Mouse (Mus musculus): ENCODE data around the gene Rhog.
"Not testable (repeated sequence)": the region's sequence is repeated elsewhere in the genome, so short reads cannot be mapped to it uniquely, and the experiment has no call there.

The Rhog gene

DNA sequence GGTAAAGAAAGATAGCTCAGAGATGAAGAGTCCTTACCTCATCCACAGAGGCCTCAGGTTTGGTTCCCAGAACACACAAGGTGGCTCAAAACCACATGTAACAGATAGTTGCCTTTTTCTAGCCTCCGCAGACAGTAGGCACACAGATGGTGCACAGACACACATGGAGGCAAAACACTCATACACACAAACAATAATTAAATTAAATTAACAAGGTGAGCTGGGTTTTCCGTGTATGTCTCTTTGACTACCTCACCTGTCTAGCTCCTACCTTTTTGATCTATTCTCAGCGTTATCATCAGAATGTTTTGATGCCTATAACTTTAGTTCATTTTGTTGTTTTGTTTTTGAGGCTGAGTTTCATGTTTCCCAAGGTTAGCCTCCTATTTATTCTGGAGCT is at the start of gene Rhog:
Gene Rhog, minus strand, starts transcription at position 101 of the 400 bp plus-strand sequence.
- DNase-seq (ENCODE audit: low spot score) = no peak

DNA sequence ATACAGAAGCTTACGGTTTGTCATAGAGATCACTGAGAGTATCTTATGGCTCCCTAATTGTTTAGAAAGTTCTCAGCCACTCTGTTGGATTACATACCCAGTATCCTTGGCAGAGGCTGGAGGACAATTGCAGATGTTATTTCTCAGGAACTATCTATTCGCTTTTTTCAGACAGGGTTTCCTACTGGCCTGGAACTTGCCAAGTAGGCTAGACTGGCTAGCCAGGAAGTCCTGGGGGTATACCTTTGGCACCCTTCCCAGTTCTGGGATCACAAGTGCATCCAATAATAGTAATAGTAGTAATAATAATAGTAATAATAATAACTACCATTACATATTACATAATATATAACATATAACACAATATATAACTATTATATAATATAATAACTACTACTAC is 49.7 kb upstream of the Rhog start:
- no peak for DNase-seq (ENCODE audit: low spot score)

DNA sequence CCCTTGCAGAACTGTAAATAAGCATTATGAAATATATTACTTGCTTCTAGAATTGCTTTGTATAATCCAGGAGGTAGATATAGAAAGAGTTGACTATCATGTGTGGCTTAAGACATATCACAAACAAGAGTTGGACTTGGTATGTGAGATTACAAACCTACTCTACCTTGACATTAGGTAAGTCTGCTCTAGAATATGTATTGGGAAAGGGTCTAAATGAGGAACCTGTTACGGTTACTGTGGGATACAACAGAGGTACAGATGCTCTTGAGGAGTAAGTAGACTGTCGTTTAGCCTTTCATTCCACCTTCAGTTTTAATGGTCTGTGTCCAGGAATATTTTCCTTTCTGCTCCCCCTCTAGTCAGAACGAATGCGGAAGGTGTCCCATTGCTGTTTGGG is 46.6 kb upstream of the Rhog start:
- no peak for DNase-seq (ENCODE audit: low spot score)

DNA sequence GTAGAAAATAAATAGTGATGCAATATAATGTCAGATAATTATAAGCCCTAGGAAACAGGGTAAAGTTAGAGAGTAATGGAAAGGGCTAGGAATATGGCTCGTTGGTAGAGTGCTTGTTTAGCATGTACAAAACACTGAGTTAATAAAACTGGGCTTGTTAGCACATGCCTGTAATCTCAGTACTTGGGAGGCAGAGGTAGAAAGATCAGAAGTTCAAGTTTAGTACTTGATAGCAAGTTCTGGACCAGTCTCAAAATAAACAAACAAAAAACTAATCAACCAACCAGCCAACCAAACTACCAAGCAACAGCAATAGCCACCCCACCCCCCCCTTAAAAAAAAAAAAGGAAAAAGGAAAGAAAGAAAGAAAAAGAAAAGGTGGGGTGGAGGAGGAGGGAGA is 44.9 kb upstream of the Rhog start:
- no peak for DNase-seq (ENCODE audit: low spot score)

DNA sequence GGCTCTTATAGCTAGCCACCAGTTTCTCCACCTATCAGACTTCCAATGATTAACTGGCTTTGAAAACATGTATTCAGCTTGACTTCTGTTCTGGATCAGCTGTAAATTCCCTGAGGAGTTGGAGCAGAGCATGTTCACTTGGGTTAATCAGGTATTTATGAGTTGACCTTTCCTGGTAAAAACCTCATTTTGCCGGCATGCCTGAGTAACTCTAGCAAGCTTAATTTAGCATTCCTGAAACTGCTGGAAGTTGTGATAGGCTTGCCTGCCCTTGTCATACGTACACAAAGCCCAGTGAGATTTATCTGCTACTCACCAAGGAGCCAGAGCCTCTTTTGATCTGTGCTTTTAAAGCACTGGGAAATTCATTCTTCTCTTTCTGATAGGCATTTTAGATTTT is 37.4 kb upstream of the Rhog start:
- no peak for DNase-seq (ENCODE audit: low spot score)

DNA sequence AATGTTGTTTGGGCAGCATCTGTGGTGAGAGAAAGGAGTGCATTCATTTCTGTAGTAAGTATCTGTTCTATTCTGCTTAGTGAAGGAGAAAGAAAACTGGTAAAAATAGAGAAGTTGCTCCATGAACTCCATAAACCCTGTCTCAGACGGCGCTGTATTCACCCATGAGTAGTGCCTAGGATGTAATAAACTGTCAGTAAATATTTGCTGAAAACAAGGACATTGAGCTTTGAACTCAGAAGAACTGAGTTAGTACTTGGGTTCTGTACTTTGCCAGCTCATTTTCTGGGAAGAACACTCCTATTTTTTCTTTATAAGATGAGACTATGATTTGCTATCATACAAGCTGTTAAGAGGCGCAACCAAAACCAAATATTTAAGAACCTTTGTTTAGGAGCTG is 36.4 kb upstream of the Rhog start:
- no peak for DNase-seq (ENCODE audit: low spot score)

DNA sequence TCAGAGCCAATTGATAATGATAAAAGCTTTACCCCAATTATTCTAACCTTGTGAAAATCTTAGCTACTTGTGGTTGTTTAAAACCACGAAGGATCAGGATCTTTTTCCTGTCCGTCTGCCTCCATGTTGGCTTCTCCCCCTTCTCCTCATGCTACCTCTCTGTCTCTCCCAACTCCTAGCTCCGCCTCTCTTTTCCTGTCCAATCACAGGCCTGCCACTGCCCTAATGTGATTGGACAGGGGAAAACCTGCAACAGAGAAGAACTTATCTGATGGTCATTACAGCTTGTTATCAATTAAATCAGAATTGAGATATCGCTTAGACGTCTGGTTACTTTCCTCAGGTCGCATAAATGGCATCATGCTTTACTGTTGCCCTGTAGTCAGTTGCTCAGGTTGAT is 33.6 kb upstream of the Rhog start:
- DNase-seq (ENCODE audit: low spot score) = no peak

DNA sequence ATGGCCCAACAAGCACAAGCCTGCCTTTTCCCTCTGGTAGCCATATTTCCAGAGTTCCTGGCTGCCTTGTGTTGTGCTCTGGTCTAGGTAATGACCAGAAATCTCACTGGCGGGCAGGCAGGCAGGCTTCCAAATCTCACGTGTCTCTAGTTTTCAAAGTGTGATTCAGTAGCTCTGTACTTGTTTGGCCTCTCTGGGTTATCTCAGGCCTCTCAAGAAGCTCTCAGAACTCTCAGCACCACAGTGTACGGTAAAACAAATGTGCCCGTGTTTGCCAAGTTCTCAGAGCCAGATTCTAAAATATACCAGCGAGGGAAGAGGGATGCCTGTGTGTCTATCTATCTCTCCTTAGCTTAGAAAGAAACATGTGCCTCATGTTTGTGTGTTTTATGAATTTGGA is 26.4 kb upstream of the Rhog start:
- no peak for DNase-seq (ENCODE audit: low spot score)

DNA sequence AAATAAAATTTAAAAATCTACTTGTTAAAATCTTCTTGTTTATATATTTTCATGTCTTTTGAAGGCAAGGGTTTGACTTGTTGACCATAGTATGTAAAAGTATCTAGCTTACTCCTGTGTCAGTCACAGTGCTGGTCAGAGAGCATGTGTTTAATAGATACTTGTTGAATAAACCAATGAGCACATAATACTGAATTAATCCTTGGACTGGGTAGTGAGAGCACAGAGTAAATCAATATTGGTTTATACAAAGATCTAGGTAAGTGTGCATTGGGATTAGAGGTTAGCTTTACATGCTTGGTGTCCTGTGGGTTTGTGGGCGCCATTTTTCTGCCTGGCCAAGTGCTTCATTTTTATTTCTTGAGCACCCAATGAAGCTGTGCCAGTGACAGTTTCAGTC is 25.5 kb upstream of the Rhog start:
- no peak for DNase-seq (ENCODE audit: low spot score)

DNA sequence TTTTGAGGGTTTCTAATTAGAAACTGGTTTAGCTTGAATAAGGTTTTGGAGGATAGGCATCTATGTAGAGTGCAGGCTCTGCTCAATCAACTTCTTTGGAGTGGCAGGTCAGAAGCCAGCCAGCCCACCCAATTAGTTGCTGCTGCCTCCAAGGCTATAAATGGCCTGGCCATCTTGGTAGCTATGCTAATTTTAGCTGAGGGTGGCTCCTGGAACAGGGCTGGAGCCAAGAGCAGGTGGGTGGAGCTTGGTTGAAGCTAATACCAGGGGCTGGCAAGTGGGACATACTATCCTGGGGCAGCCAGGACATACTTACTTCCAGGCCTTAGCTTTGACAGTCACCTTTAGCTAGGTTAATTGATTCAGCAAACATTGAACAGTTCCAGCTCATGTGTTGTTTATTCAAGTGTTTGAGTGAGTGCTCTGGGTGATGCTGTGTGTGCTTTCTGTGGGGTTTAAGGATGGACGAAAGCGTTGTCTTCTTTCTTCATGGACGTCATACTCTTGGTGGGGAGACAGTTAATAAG is 16.6 kb upstream of the Rhog start:
- no peak for DNase-seq (ENCODE audit: low spot score)

DNA sequence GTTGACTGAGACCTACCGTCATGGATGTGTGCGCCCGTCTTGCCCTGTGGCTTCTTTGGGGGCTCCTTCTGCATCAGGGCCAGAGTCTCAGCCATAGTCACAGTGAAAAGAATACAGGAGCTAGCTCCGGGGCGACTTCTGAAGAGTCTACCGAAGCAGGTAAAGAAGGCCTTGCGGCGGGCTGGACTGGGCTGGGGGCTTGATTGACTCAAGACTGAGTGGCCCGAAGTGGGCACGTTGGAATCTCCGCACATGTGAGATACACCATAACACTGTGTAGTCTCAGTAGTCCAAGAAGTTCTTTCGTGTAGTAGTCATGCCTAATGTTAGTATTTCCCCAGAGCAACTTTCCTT is 12.5 kb upstream of the Rhog start:
- no peak for DNase-seq (ENCODE audit: low spot score)

DNA sequence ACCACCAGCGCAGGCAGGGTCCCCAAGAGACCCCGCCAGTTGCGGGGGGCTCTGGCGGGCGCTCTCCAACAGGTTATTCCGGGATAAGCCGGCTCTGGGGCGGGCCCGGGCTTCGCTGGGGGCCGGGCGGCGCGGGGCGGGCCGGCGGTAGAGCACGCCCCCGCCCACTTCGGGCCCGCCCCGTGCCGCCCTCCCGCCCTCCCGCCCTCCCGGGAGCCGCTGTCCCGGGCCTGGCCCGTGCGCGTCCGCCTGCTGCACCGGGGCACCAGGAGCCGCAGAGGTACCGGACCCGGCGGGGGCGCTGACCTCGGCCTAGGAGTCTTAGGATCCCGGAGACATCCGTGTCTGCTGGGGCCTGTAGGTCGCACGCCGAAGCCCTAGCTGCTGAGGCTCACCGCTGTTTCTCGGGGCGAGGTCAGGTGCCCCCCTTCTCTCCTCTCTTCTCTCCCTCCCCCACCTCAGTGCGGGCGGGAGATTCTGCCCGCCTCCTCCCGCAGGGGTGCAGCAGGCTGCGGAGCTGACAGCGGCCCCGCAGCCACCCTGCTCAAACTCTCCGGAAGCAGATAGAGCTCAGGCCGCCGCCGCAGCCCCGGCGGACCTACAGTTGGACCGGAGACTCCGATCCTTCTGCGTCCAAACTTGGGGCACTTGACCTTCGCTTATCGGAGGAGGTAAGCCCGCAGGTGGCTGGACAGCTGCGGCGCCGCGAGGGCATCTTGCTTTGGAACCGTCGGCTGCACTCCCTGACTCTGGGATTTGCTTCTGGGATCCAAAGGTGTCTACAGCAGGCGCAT is 11.9 kb upstream of the Rhog start, which contains the start of gene Stim1:
Gene Stim1, plus strand, starts transcription at position 206 of the 794 bp plus-strand sequence.
- peak; percentile 79 for DNase-seq (ENCODE audit: low spot score)

DNA sequence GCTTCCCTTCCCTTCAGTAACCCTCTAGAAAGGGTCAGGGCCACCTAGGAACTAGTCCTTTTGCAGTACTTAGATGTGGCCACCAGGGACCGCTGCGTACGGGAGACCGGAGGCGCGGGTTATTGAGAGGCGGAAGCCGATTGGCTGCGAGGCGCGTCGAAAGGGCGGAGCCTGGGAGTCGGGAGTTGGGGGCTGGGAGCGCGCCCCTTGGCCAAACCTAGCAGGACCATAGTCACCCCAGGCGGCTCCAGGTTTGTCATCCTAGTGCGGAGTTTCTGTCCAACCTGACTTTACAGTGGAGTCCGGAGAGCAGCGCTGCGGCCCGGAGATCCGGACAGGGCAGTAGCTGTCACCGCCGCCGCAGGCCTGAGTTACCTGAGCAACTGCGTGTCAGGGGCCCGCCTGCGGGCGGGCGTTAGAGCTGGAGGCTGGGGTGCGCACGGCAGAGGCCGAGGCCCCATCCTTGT is 11.3 kb upstream of the Rhog start:
- DNase-seq (ENCODE audit: low spot score) = peak; percentile 91

DNA sequence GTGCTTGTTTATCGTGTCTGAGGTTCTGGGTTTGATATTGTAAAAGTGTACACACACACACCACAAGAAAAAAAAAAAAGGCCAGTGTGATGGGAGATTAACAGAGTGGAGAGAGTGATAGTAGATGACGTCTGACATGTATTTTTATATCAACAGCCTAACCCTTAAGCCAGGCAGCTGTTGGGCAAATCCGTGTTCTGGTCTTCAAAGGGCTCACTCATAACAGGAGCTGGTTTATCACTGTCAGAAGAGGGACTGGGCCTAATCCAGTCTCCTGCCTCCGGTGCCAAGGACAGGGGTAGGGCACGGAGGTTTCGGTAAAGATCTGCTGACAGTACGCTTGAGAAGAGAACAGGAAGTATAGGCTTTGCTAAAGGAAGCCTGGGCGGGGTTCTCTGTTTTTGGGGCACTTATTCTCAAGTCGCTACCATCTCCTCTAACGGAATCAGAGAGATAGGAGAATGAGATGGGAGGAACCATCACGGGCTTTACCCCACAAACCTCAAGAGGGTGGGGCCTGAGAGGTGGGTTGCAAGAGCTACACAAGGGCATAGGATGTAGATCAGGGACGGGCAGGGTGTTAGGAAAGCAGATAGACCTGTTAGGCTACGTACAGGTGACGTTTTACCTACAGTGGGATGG is 10.7 kb upstream of the Rhog start:
- DNase-seq (ENCODE audit: low spot score) = no peak

DNA sequence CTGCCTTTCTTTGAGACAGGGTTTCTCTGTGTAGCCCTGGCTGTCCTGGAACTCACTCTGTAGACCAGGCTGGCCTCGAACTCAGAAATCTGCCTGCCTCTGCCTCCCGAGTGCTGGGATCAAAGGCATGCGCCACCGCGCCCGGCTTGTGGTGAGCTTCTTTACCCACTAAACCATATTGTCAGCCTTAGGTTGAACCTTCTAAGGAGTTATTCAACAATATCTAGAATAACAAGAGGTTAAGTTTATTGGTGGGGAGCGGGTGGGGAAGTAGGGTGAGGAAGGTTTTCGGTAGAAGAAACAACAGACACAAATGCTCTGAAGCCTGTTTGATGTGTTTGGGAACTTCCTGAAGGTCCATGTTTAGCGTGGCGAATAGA is 10.2 kb upstream of the Rhog start:
- not testable (repeated sequence) for DNase-seq (ENCODE audit: low spot score)

DNA sequence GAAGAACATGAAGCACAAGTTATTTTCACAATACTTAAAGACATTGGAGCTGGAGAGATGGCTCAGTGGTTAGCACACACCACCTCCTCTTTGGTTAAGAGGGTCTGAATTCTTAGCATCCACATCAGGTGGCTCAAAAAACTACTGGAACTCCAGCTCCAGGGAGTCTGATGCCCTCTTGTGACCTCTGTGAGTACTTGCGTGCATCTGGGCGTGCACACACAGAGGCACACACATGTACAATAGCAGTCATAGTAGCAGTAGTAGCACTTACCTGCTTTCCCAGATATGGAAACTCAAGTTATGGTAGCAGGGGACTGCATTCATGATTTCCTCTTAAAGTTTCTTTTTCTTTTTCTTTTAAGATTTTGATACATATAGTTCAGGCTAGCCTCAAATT is 7.2 kb upstream of the Rhog start:
- no peak for DNase-seq (ENCODE audit: low spot score)

DNA sequence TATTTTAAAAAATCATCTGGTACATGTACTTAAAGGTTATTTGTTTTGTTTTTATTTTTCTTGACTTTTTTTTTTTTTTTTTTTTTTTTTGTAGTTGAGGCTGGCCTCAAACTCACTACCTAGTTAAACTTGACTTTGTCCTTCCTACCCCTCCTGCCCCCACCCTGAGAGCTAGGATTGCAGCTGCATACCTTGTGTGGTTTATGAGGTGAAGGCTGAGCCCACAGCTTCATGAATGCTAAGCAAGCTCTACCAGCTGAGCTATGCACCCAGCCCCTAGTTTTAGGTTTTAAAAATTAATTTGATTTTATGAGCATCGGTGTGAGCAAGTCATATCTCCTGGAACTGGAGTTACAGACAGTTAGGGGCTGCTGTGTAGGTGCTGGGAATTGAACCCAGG is 4.7 kb upstream of the Rhog start:
- DNase-seq (ENCODE audit: low spot score) = no peak

DNA sequence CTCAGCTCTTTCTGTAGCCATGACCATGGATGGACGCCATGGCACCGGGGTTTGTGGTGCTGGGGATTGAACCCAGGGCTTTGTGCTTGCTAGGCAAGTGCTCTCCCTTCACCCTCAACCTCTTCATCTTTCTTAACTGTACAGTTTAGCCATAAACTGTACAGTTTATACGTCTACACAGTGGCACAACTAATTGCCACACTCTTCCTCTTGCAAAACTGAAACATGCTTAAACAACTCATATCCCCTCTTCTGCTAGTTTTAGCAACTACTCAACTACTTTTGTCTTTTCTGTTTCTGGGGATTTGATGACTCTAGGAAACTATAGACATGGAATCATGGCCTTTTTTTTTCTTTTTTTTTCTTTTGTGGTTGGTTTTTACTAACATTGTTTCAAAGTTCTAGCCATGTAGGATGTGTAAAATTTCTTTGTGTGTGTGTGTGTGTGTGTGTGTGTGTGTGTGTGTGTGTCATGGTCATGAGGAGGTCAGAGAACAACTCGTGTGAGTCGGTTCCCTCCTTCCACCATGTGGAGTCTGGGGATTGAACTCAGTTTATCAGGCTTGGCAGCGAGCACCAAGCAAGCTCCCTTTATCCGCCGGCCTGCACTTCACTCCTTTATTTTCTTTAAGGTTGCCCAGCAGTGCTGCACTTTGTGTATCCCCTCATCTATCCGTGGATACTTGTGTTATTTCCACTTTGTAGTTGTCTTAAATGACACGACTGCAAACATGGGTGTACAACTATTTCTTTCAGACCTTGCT is 4.0 kb upstream of the Rhog start:
- DNase-seq (ENCODE audit: low spot score) = no peak

DNA sequence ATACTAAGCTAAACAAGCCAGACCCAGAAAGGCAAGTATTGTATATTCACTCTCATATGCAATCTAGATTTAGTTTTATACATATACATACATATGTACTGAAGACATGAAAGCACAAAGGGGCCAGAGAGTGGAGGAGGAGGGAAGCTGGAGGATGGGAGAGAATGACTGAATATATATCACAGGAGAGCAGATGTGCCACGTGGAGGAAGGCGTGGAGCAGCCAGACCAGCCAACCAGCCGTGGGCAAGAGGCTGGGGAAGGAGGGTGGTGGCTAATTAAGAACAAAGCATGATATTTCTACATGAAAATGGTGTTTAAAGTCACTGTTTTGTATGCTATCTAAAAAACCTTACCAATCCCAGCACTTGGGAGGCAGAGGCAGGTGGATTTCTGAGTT is 2.9 kb upstream of the Rhog start:
- DNase-seq (ENCODE audit: low spot score) = no peak

DNA sequence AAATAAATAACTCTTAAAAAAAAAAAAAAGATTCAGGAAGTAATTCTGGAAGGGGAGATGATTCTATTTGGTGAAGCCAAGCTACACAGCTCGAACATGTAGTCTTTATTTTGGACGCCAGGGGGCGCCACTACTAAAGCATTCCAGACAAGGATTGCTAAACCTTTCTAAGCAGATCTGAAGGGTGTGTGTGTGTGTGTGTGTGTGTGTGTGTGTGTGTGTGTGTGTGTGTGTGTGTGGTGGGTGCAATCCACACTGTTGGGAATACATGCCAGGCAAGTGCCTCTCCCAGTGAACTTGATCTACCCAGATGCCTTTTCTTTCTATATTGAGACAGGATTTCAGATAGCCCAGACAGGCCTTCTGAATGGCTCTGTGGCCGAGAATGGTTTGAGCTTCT is 2.3 kb upstream of the Rhog start:
- DNase-seq (ENCODE audit: low spot score) = peak; percentile 71

DNA sequence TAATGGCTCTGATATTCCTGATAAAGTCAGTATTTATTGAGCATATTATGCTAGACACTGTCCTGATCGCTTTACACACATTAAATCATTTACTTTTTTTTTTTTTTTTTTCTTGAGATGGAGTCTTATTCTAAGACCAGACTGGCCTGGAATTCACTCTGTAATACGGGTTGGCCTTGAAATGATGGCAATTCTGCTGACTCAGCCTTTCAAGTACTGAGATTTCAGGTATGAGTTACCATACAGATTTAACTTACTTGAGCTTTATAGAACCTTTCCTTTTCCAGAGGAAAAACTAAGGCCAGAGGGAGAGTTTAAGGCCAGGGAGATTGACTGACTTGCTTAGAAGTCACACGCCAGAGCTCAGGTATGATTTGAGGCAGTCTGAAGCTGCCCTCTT is 782 bp upstream of the Rhog start:
- no peak for DNase-seq (ENCODE audit: low spot score)

DNA sequence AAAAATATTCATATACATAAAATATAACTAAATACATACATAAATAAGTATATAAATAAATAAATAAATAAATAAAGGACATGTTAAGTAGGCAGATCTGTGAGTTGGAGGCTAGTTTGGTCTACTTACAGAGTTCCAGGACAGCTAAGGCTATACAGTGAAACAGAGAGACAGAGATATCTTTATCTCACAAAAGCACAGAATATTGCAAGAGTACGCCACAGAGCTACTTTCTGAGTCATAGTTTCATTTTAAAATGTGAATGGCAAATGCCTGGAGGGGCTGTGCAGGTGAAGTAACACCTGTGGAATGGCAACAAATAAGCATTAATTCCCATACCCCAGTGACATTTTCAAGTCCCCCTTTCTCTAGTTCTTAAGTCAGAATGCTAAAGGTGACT is 2.2 kb downstream of the Rhog start:
- no peak for DNase-seq (ENCODE audit: low spot score)

Measured in ovary, postnatal 36 days (tissue).